Mouse (Mus musculus): ENCODE measurements around the gene Kdm1a. TPM values are rescaled to one million over a fixed set of nuclear protein-coding genes. Genes with fewer than 3 reads are reported as not detected.

The Kdm1a gene
- 10 to 100 TPM; 95.6 to 96.1 TPM for total RNA-seq (2021)

GRCm38 (mm10) chr4:136602568-136602967 lies at the start of gene Kdm1a:
Gene Kdm1a, minus strand, starts transcription at chr4:136602723.
- intact Hi-C loops (cut with DNase I) = loop anchor here (5.0 kb wide), 2 partner anchors 145 to 550 kb away; partner anchors contain the start of gene Rpl11
- peak; percentile 95 for DNase-seq (ENCODE audit: low spot score in 2 of 2)

GRCm38 (mm10) chr4:136651882-136652527 lies 49.5 kb upstream of the Kdm1a start:
- intact Hi-C loops (cut with DNase I) = loop anchor here (5.0 kb wide), 1 partner anchor 420 kb away; no protein-coding TSS in a partner anchor
- peak in 1 of 2 experiments; percentile 41 for DNase-seq (ENCODE audit: low spot score in 2 of 2)

GRCm38 (mm10) chr4:136651357-136651811 lies 48.9 kb upstream of the Kdm1a start:
- intact Hi-C loops (cut with DNase I) = loop anchor here (5.0 kb wide), 1 partner anchor 421 kb away; no protein-coding TSS in a partner anchor
- DNase-seq (ENCODE audit: low spot score in 2 of 2) = no peak

- intact Hi-C loops (cut with DNase I) = loop anchor here (5.0 kb wide), 1 partner anchor 422 kb away; no protein-coding TSS in a partner anchor
These were observed 47.7 kb upstream of the Kdm1a start for GRCm38 (mm10) chr4:136650261-136650660.

GRCm38 (mm10) chr4:136649480-136650196 lies 47.1 kb upstream of the Kdm1a start:
- intact Hi-C loops (cut with DNase I) = loop anchor here (2.0 to 5.0 kb wide), 2 partner anchors 227 to 423 kb away; no protein-coding TSS in a partner anchor
- DNase-seq (ENCODE audit: low spot score in 2 of 2) = no peak

More at GRCm38 (mm10) chr4:136650261-136650660, 47.7 kb upstream of the Kdm1a start:
- no peak for DNase-seq (ENCODE audit: low spot score in 2 of 2)

- DNase-seq (ENCODE audit: low spot score in 2 of 2) = peak; percentile 82 to 88
- intact Hi-C loops (cut with DNase I) = loop anchor here (2.0 kb wide), 1 partner anchor 228 kb away; no protein-coding TSS in a partner anchor
These were observed 46.5 kb upstream of the Kdm1a start for GRCm38 (mm10) chr4:136648922-136649479.

- DNase-seq (ENCODE audit: low spot score in 2 of 2) = no peak
- intact Hi-C loops (cut with DNase I) = no loop called here
These were observed 36.4 kb upstream of the Kdm1a start for GRCm38 (mm10) chr4:136638890-136639289.

- DNase-seq (ENCODE audit: low spot score in 2 of 2) = no peak
- intact Hi-C loops (cut with DNase I) = no loop called here
These were observed 35.8 kb upstream of the Kdm1a start for GRCm38 (mm10) chr4:136638230-136638750.

- DNase-seq (ENCODE audit: low spot score in 2 of 2) = peak; percentile 80 to 85
- intact Hi-C loops (cut with DNase I) = no loop called here
These were observed 35.2 kb upstream of the Kdm1a start for GRCm38 (mm10) chr4:136637563-136638229.

- intact Hi-C loops (cut with DNase I) = no loop called here
- DNase-seq (ENCODE audit: low spot score in 2 of 2) = no peak
These were observed 34.5 kb upstream of the Kdm1a start for GRCm38 (mm10) chr4:136636983-136637562.

- intact Hi-C loops (cut with DNase I) = no loop called here
- DNase-seq (ENCODE audit: low spot score in 2 of 2) = no peak
These were observed 34.0 kb upstream of the Kdm1a start for GRCm38 (mm10) chr4:136636511-136636910.

- intact Hi-C loops (cut with DNase I) = no loop called here
- DNase-seq (ENCODE audit: low spot score in 2 of 2) = no peak
These were observed 33.5 kb upstream of the Kdm1a start for GRCm38 (mm10) chr4:136635995-136636394.

GRCm38 (mm10) chr4:136631237-136631994 lies 28.9 kb upstream of the Kdm1a start:
- no peak for DNase-seq (ENCODE audit: low spot score in 2 of 2)
- intact Hi-C loops (cut with DNase I) = no loop called here

GRCm38 (mm10) chr4:136626590-136626989 lies 24.1 kb upstream of the Kdm1a start:
- DNase-seq (ENCODE audit: low spot score in 2 of 2) = no peak
- intact Hi-C loops (cut with DNase I) = loop anchor here (10.0 kb wide), 1 partner anchor 362 kb away; no protein-coding TSS in a partner anchor

- intact Hi-C loops (cut with DNase I) = loop anchor here (5.0 to 10.0 kb wide), 2 partner anchors 250 to 358 kb away; no protein-coding TSS in a partner anchor
- no peak for DNase-seq (ENCODE audit: low spot score in 2 of 2)
These were observed 19.9 kb upstream of the Kdm1a start, which contains the start of gene Lactbl1 for GRCm38 (mm10) chr4:136622388-136622787. Gene Lactbl1, plus strand, starts transcription at chr4:136622621.

GRCm38 (mm10) chr4:136621956-136622355 lies 19.4 kb upstream of the Kdm1a start:
- intact Hi-C loops (cut with DNase I) = loop anchor here (2.0 to 10.0 kb wide), 4 partner anchors 95 to 357 kb away; no protein-coding TSS in a partner anchor

GRCm38 (mm10) chr4:136621336-136621735 lies 18.8 kb upstream of the Kdm1a start:
- no peak for DNase-seq (ENCODE audit: low spot score in 2 of 2)
- intact Hi-C loops (cut with DNase I) = loop anchor here (2.0 to 10.0 kb wide), 4 partner anchors 95 to 357 kb away; no protein-coding TSS in a partner anchor

More at GRCm38 (mm10) chr4:136621956-136622355, 19.4 kb upstream of the Kdm1a start:
- no peak for DNase-seq (ENCODE audit: low spot score in 2 of 2)

- DNase-seq (ENCODE audit: low spot score in 2 of 2) = no peak
- intact Hi-C loops (cut with DNase I) = no loop called here
These were observed 11.1 kb upstream of the Kdm1a start for GRCm38 (mm10) chr4:136613657-136614056.

Data from left cerebral cortex, postnatal 36 days (tissue).